Mouse (Mus musculus) neural tube, embryonic 15.5 days (tissue): Measurements from ENCODE around the gene Hdac10. TPM values are rescaled to one million over a fixed set of nuclear protein-coding genes. Genes with fewer than 3 reads are reported as not detected.

Experiments used
- ATAC-seq: fragments of 200-750 bp; cut with Nextera tagmentation; 2 replicates; pipeline ENCODE4 v1.8.0; 2017; ENCODE audit warnings: mild to moderate bottlenecking, moderate TSS enrichment, moderate library complexity; ENCODE audit not compliant: low FRiP score
- H3K27ac ChIP-seq: fragments of 300-500 bp; sonication (generic); replicated peaks from 2 replicates; pipeline ENCODE4 v1.5.1; 2015; ENCODE audit warnings: mild to moderate bottlenecking, inconsistent platforms
- H3K27me3 ChIP-seq: fragments of 300-500 bp; sonication (generic); replicated peaks from 2 replicates; pipeline ENCODE4 v1.6.1; 2015; ENCODE audit warnings: inconsistent platforms
- H3K36me3 ChIP-seq: fragments of 300-500 bp; sonication (generic); 2 replicates; pipeline ENCODE4 v1.6.1; 2015; ENCODE audit warnings: inconsistent platforms
- H3K4me1 ChIP-seq: fragments of 300-500 bp; sonication (generic); 2 replicates; pipeline ENCODE4 v1.6.1; 2015; ENCODE audit warnings: inconsistent platforms
- H3K4me2 ChIP-seq: fragments of 300-500 bp; sonication (generic); 2 replicates; pipeline ENCODE4 v1.6.1; 2015; ENCODE audit warnings: inconsistent platforms, mild to moderate bottlenecking, moderate library complexity
- H3K4me3 ChIP-seq: fragments of 300-500 bp; sonication (generic); replicated peaks from 2 replicates; pipeline ENCODE4 v1.5.1; 2015; ENCODE audit warnings: mild to moderate bottlenecking, inconsistent platforms
- H3K9ac ChIP-seq: fragments of 300-500 bp; sonication (generic); replicated peaks from 2 replicates; pipeline ENCODE4 v1.6.1; 2015; ENCODE audit warnings: mild to moderate bottlenecking, inconsistent platforms
- H3K9me3 ChIP-seq: fragments of 300-500 bp; sonication (generic); replicated peaks from 2 replicates; pipeline ENCODE4 v1.6.1; 2016; ENCODE audit warnings: inconsistent platforms
- WGBS: fragments of 180-500 bp; shearing (Covaris S2); methylation state at CpG from one replicate; pipeline ENCODE4 v1.1.7; 2015; ENCODE audit warnings: mixed read lengths; 5-methylcytosine and 5-hydroxymethylcytosine counted together
- polyA plus RNA-seq: library from polyadenylated mRNA; unstranded; fragments of >200 nt; fragmentation: Nextera tagmentation; extraction: Ambion mirVana; gene quantifications from 2 replicates; pipeline ENCODE4 v1.2.1, GENCODE M21; 2015

Gene Hdac10
- polyA plus RNA-seq, 1 experiment from 2014 or later, result 31.9 TPM

DNA sequence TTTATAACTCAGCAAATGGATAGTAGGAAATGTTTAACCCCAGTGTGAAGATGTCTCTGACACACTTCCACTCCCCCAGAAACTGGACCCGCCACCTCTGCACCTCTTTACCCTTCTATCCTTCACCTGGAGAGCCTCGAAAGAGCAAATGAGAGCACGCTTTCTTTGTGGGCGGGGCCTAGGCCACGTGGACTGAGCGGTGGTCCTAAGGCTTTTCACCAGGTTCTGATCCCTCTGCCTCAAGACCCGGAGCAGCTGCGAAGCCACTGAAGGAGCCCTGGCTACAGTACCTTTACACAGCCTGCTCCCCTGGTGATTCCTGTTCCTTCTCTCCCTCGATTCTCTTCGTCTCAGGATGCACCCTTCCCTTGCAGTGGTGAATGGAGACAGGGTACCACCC, 19.0 kb upstream of the Hdac10 start:
- ATAC-seq, result no peak
- peak overlapping the region; percentile 76 for H3K27ac ChIP-seq
- no peaks in the 10 kb centered on the region for H3K9me3 ChIP-seq
- WGBS, result 18% methylated on average over 10 of the region's 10 CpGs
- no peaks in the 10 kb centered on the region for H3K27me3 ChIP-seq
- peak overlapping the region; percentile 57 for H3K4me3 ChIP-seq
- no peaks in the 10 kb centered on the region for H3K36me3 ChIP-seq
- peak overlapping the region; percentile 67 for H3K4me2 ChIP-seq
- peaks cover 46% of the 10 kb centered on the region for H3K4me1 ChIP-seq
- H3K9ac ChIP-seq, result peak overlapping the region; percentile 55

DNA sequence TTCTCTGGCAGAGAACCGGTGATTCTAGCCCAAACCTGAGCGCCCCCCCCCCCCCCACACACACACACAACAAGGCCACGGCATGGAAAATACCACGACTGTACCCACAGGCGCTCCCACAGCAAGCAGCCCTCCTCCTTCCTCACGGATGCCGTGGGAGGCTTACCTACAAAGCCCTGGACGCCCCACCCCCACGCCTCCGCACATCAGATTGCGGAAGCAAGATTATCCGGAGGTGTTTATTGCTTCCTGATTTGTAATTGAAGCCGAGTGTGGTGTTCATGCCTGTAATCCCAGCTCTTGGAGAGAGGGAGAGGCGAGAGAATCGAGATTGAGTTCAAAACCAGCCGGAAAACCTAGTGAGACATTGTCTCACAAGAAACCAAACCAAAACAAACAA, 18.5 kb upstream of the Hdac10 start:
- H3K27ac ChIP-seq, result peak overlapping the region; percentile 76
- 7% methylated on average over 16 of the region's 16 CpGs for WGBS
- H3K9me3 ChIP-seq, result no peaks in the 10 kb centered on the region
- H3K4me2 ChIP-seq, result peak overlapping the region; percentile 67
- no peaks in the 10 kb centered on the region for H3K27me3 ChIP-seq
- H3K36me3 ChIP-seq, result no peaks in the 10 kb centered on the region
- no peak for ATAC-seq
- peak overlapping the region; percentile 55 for H3K9ac ChIP-seq
- H3K4me3 ChIP-seq, result peak overlapping the region; percentile 57
- peaks cover 42% of the 10 kb centered on the region for H3K4me1 ChIP-seq

DNA sequence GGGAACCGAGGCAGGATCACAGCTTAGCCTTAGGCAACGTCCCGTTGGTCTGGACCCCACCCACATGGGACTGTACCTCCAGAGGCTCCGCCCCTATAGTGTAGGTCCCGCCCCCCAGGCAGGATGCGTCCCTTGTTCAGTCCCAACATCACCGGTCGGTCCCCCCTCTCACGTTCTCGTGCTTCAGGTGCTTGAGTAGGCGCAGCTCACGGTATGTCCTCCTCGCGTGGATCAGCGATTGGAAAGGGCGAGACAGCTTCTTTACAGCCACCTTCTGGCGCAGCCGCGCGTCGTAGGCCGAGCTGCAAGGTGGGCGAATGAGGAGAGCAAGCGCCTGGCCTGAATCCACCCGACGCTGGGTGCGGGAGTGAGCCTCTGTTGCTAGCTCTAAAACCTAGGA, 18.0 kb upstream of the Hdac10 start:
- Histone ChIP-seq H3K4me3 (peak overlapping the region; percentile 57), H3K36me3 (no peaks in the 10 kb centered on the region), H3K27ac (peak overlapping the region; percentile 76), H3K9ac (peak overlapping the region; percentile 55), H3K9me3 (no peaks in the 10 kb centered on the region), H3K4me2 (peak overlapping the region; percentile 67), H3K27me3 (peaks cover 1% of the 10 kb centered on the region; the same call in 1 of the 2 replicates), H3K4me1 (peaks cover 40% of the 10 kb centered on the region)
- peak; percentile 46 for ATAC-seq
- 2% methylated on average over 27 of the region's 27 CpGs for WGBS

DNA sequence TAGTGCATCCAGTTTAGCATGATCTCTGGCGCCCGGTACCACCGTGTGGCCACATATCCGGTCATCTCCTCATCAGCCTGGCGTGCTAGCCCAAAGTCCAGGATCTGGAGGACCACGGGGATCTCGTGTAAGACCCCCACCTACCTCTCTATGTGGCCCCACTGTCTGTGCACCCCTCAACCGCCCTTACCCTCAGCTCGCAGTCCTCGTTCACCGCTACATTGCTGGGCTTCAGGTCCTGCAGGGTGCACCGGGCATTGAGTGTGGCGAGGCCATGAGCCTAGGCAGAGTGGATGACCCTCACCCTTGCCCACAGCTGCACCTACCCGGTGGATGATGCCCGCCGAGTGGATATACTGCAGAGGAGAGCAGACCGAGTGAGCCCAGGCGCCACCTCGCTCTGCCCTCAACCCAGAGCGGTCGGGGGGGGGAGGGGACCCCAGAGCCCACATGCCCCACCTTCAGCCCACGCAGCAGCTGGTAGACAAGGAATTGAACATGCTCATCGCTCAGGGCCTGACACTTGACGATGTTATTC, 17.4 kb upstream of the Hdac10 start:
- ATAC-seq, result no peak
- Histone ChIP-seq H3K27me3 (peaks cover 8% of the 10 kb centered on the region; the same call in 1 of the 2 replicates), H3K4me2 (peak overlapping the region; percentile 67), H3K36me3 (no peaks in the 10 kb centered on the region), H3K9me3 (no peaks in the 10 kb centered on the region), H3K9ac (no peak overlapping the region; the same call in 1 of the 2 replicates), H3K27ac (no peak overlapping the region), H3K4me1 (peaks cover 46% of the 10 kb centered on the region), H3K4me3 (peak overlapping the region; percentile 57)
- WGBS, result 78% methylated on average over 24 of the region's 24 CpGs

DNA sequence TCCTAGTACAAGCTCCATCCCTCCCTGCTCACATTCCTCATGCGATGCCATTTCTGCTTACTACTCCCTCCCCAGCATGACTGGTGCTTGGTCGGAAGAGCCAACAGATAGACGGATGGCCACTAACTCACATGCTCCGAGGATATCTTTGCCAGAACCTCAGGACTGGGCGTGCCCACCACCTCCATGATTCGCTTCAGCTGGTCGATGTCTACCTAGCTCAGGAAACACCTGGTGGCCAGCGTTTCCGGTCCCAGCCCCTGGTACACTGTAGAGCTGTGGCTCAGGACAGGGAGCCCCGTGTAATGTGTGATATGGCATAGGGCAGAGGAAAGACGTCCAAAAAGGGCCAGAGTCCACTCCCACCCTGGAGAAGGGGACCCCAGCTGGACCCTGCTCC, 16.5 kb upstream of the Hdac10 start:
- Histone ChIP-seq H3K36me3 (no peaks in the 10 kb centered on the region), H3K4me2 (no peak overlapping the region), H3K4me1 (peaks cover 48% of the 10 kb centered on the region), H3K4me3 (no peak overlapping the region), H3K27ac (no peak overlapping the region), H3K9ac (no peak overlapping the region; the same call in 1 of the 2 replicates), H3K27me3 (peaks cover 16% of the 10 kb centered on the region), H3K9me3 (no peaks in the 10 kb centered on the region)
- no peak for ATAC-seq
- 94% methylated on average over 11 of the region's 11 CpGs for WGBS

DNA sequence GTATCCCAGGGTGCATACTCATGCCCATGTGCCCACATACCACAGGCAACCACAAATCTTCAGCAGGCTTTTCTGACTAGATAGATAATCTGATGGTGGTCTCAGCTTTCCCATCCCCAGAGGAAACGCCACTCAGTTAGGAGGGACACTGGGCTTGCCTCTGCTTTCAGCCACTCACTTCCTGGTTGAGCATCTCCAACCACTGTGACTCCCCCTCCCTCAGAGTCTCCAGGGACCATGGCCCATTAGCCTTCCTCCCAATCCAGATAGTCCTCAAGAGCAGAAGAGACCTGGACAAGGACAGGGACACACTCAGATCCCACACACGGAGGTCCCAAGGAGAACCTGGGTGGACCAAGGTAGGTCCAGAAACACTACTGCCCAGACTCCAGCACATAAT, 14.6 kb upstream of the Hdac10 start:
- Histone ChIP-seq H3K4me3 (no peak overlapping the region), H3K9ac (no peak overlapping the region), H3K4me2 (no peak overlapping the region), H3K27me3 (peaks cover 30% of the 10 kb centered on the region), H3K27ac (no peak overlapping the region), H3K4me1 (peaks cover 44% of the 10 kb centered on the region), H3K36me3 (no peaks in the 10 kb centered on the region), H3K9me3 (no peaks in the 10 kb centered on the region)
- WGBS, result 79% methylated on average over 2 of the region's 2 CpGs
- no peak for ATAC-seq

DNA sequence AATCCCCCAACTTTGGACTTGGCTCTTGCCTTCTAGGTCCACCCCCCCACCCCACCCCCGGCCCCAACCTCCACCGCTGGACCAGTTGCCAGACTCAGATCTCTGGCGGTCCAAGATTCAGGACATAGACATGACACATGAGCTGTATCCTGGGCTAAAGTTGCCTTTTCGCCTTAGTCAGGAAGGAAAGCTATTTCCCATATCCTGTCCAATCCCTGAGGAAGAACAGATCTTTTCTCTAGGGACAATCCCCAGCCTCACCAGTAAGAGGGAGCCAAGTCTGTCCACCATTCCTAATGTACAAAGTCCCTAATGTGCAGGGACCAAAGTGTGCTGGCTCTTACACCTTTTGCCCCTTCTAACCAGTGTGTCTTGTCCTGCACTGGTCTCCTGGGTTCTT, 13.4 kb upstream of the Hdac10 start:
- 72% methylated on average over 4 of the region's 4 CpGs for WGBS
- Histone ChIP-seq H3K36me3 (no peaks in the 10 kb centered on the region), H3K9me3 (no peaks in the 10 kb centered on the region), H3K9ac (no peak overlapping the region), H3K4me1 (peaks cover 31% of the 10 kb centered on the region), H3K4me3 (no peak overlapping the region), H3K4me2 (no peak overlapping the region), H3K27me3 (peaks cover 30% of the 10 kb centered on the region), H3K27ac (no peak overlapping the region)
- no peak for ATAC-seq

DNA sequence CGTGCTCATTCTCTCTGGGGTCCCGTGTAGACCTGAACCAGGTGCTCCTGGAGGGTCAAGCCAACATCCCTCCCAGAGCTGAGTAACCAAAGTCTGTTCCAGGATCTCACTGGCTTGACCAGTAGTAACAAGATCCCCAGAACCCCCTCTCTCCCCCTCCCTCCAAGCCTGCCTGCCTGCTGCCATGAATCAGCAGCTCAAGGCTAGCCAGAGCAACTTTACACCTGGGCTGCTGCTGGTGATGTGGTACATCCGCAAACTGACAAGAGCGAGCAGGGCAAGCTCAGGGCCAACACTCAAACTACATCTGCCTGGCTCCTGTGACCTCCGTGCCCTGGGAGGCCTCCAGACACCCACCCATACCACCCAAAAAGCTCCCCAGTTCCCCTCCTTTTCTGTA, 12.9 kb upstream of the Hdac10 start:
- Histone ChIP-seq H3K4me1 (peaks cover 27% of the 10 kb centered on the region), H3K36me3 (no peaks in the 10 kb centered on the region), H3K27ac (no peak overlapping the region), H3K4me3 (no peak overlapping the region), H3K9me3 (no peaks in the 10 kb centered on the region), H3K27me3 (peaks cover 30% of the 10 kb centered on the region), H3K9ac (no peak overlapping the region), H3K4me2 (no peak overlapping the region)
- 22% methylated on average over 5 of the region's 5 CpGs for WGBS
- ATAC-seq, result no peak

DNA sequence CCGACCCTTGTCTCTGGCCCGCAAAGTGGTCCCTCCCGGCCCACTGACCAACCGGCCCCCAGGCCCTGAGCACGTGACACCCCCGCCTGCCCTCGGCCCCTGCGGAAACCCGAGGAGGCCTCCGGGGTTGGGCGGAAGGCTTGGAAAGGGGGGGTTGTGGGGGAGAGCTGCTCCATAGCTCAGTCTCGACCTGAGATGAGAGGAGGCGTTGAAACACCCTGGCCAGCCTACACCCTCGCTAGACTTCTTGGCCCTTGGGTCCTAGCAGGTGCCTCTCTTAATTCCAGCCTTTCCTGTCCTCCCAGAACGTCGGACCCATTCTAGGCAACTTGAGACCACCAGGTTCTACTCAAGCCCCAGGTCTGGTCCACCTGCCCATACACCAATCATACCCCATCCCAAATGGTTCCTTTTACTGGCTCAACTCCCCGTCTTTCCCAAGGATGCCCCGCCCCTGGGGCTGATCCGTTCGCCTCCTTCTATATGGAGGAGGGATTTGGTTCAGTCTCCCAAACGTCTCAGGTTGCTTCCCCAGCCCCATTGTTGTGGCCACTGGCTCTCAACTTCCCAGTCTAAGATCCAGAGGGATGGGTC, 12.3 kb upstream of the Hdac10 start, which contains the start of gene Mapk12:
Gene Mapk12, minus strand, starts transcription at position 45 of the 594 bp plus-strand sequence.
- Histone ChIP-seq H3K4me3 (peak within 1 kb of the TSS; percentile 47), H3K4me1 (peaks cover 21% of the 10 kb centered on the region), H3K4me2 (peak within 1 kb of the TSS; percentile 98), H3K9ac (peak within 1 kb of the TSS; percentile 54), H3K27me3 (peaks cover 30% of the 10 kb centered on the region), H3K27ac (no peak within 1 kb of the TSS), H3K36me3 (no peaks in the 10 kb centered on the region), H3K9me3 (no peaks in the 10 kb centered on the region)
- whole genome bisulfite sequencing, result under 1% methylated on average over 21 of the region's 21 CpGs
- ATAC-seq, result peak; percentile 60; the same call in 1 of the 2 replicates

DNA sequence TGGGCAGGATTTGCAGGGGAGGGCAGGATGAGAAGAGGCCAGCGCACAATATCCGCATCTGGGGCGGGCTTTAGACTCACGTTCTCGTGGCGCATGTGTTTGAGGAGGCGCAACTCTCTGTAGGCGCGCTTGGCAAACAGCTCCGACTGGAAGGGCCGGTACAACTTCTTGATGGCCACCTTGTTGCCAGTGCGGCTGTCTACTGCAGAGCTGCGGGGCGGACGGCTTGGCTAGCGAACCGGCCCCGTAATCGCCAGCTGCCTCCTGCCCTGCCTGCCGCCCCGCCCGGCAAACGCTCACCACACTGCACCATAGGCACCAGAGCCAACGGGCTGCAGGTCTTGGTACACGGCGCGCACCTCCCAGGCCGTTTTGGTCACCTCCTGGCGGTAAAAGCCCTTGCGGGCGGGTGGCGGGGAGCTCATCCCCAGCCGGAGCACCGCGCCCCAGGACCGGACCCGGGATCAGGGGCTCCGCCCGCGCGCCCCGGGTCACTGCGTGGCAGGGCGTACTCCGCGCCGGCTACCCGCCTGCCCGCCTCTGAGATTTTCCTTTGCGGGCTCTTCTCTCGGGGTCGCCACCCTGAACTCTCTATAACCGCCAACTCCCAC, 11.7 kb upstream of the Hdac10 start:
- Histone ChIP-seq H3K4me1 (peaks cover 21% of the 10 kb centered on the region), H3K9ac (peak overlapping the region; percentile 54), H3K36me3 (no peaks in the 10 kb centered on the region), H3K4me2 (peak overlapping the region; percentile 98), H3K27ac (no peak overlapping the region), H3K9me3 (no peaks in the 10 kb centered on the region), H3K27me3 (peaks cover 30% of the 10 kb centered on the region), H3K4me3 (peak overlapping the region; percentile 47)
- ATAC-seq, result no peak
- WGBS, result under 1% methylated on average over 53 of the region's 53 CpGs

DNA sequence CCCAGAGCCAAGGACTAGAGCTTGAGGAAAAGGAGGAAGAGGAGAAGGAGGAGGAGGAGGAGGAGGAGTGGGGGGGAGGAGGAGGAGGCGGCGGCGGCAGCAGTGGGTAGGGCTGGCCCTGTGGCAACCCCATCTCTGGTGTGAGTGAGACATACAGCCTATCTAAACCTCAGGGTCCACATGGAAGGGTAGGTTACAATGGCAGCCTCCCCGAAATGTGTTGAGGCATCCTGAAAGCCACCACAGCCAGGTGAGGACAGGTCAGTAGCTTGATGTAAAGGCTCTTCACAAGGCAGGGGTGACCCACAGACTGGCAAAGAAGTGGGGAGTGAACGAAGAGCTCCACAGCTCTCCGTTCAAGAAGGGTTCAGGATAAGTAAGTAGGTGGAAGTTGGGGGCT, 10.0 kb upstream of the Hdac10 start:
- no peaks in the 10 kb centered on the region for H3K36me3 ChIP-seq
- H3K9me3 ChIP-seq, result no peaks in the 10 kb centered on the region
- H3K27ac ChIP-seq, result no peak overlapping the region
- H3K27me3 ChIP-seq, result peaks cover 30% of the 10 kb centered on the region
- no peak overlapping the region for H3K4me2 ChIP-seq
- no peak overlapping the region for H3K4me3 ChIP-seq
- H3K9ac ChIP-seq, result no peak overlapping the region
- 94% methylated on average over 6 of the region's 6 CpGs for WGBS
- no peak for ATAC-seq
- peaks cover 21% of the 10 kb centered on the region for H3K4me1 ChIP-seq

DNA sequence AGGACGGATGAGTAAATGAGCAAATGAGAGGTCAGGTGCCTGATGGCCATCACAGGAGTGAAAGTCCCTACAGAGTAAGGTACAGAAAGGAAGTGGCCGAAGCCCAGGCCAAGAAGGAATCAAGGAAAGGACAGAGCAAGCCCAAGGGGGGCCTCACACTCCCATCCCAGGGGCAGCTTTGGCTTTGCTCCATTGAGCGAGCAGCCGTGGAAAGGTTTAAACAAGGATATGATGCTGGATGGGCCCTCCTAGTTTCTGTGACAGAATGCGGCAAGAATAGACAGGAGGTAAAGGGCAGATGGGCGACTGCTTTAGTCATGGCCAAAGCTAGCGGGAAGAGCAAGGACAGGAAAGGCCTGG, 9.5 kb upstream of the Hdac10 start:
- no peak overlapping the region for H3K27ac ChIP-seq
- no peaks in the 10 kb centered on the region for H3K36me3 ChIP-seq
- H3K4me3 ChIP-seq, result no peak overlapping the region
- H3K9ac ChIP-seq, result no peak overlapping the region
- peaks cover 30% of the 10 kb centered on the region for H3K27me3 ChIP-seq
- no peak for ATAC-seq
- WGBS, result 89% methylated on average over 7 of the region's 7 CpGs
- H3K9me3 ChIP-seq, result no peaks in the 10 kb centered on the region
- H3K4me2 ChIP-seq, result no peak overlapping the region
- peaks cover 21% of the 10 kb centered on the region for H3K4me1 ChIP-seq
